Mouse (Mus musculus): ENCODE results near the gene Prmt3.

Prmt3 gene

DNA sequence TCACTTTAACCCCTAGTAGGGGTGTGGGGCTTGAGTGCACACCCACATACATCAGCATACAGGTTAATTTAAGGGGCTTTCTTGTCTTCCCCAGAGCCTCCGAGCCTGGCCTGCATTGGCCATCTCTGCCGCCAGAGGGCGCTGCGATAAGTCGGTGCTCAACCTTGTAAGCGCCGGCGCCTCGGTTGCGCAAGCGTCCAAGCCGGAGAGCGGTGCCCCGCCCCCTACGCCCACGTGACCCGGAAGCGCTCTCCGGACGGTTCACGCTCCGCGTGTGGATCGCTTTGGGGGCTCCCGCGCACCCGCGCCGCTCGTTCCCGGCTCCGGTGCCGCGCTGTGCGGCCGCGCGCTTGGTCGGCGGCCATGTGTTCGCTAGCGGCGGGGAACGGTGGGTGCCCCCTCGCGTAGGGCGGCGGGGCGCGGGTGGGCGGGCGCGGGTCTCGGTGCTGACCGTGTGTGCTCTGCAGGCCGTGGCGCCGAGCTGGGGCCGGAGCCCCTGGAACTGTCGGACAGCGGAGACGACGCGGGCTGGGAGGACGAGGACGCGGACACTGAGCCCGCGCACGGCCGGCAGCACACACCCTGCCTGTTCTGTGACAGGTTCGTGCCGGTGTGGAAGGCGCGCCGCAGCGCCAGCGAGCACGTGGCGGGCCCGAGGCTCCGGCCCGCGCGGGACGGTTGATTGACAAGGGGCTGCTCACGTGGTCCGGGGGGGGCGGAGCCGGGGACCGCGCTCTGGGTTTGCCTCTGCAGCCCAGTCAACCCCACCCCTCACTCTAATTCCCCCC is at the start of gene Prmt3:
Gene Prmt3 (plus strand): TSS at position 233 of the 788 bp plus-strand sequence.
- peak; percentile 98 for DNase-seq (ENCODE audit: low read depth, low spot score)

DNA sequence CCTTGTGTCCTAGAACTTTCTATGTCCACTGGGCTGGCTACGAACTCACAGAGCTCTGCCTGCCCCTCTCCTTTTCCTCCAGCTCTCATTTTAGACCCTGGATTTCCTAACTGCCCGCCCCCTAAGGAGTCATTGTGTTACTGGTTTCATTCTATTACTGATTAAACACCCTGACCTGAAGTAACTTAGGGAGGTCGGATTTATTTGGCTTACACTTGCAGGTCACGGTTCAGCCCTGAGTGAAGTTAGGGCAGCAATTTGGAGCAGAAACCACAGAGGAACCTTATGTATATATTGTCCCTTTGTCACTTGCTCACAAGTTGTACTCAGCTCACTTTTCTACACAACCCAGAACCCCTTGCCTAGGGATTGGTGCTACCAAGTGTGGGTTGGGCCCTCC is 43.8 kb upstream of the Prmt3 start:
- no peak for DNase-seq (ENCODE audit: low read depth, low spot score)

DNA sequence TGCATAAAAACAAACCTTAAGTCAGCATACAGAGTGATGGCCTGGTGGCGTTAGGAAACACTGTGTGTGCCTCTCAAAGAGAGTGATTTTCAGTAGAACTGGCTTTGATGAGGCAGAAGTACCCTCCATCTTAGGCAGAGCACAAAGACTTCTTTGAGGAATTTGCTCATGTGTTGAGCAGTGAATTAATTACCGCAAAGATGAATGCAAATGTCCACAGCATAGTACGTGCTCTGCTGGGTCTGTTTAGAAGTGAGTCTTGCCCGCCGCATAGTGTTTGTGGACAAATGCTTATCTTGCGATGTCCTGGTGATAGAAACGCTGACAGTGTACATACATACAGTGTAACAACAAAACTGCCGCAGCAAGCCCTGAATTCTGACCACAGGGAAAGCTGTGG is 38.7 kb upstream of the Prmt3 start:
- no peak for DNase-seq (ENCODE audit: low read depth, low spot score)

DNA sequence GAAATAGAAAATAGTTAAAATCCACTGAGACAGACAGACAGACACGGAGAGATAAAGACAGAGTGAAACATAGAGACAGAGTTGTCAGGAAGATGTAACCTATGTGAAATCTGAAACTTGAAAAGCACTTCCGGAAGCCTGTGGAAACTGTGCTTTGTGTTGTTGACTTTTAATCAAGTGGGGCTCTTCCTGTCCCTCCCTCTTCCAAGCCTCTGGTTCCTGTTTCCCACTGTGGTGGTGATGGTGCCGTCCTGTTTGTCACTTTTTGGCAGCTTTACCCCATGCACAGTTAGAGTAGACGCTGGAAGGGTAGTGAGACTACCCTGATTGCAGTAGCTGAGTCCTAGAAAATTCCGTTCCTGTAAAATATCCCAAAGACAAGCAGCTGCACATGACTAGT is 36.7 kb upstream of the Prmt3 start:
- no peak for DNase-seq (ENCODE audit: low read depth, low spot score)

DNA sequence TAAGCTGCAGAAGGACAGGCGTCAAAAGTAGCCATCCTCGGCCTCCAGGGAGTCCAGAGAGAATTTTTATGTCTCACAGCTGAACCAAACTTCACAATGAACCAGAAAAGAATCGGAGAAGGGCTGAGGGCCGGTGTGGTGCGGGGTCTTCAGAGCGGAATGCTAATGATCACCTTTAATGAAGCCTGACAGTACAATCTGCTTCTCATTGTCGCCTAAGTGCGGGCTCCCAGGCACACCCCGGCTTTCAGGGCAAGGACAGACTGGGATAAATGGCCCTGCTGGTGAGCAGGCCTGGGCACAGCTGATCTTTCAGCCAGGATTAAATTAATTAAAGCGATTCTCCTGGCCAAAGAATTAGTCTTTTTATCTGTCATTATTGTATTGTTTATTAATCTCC is 36.2 kb upstream of the Prmt3 start:
- no peak for DNase-seq (ENCODE audit: low read depth, low spot score)

DNA sequence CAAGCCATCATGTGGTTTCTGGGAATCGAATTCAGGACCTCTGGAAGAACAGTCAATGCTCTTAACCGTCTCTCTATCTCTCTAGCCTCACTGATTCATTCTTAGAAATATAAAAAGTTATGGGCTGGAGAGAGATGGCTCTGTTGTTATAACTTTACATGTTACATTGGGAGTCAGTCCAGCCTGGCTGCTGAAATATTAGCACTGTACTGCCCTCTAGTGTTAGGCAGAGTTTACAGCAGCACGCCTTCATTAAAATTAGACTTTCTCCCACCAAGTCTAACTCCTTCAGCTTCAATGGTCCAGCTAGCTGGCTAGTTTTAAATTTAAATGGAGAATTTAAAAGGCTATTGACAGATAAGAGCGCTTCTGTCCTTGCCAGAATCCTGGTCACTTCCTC is 27.0 kb upstream of the Prmt3 start:
- DNase-seq (ENCODE audit: low read depth, low spot score): peak; percentile 34

DNA sequence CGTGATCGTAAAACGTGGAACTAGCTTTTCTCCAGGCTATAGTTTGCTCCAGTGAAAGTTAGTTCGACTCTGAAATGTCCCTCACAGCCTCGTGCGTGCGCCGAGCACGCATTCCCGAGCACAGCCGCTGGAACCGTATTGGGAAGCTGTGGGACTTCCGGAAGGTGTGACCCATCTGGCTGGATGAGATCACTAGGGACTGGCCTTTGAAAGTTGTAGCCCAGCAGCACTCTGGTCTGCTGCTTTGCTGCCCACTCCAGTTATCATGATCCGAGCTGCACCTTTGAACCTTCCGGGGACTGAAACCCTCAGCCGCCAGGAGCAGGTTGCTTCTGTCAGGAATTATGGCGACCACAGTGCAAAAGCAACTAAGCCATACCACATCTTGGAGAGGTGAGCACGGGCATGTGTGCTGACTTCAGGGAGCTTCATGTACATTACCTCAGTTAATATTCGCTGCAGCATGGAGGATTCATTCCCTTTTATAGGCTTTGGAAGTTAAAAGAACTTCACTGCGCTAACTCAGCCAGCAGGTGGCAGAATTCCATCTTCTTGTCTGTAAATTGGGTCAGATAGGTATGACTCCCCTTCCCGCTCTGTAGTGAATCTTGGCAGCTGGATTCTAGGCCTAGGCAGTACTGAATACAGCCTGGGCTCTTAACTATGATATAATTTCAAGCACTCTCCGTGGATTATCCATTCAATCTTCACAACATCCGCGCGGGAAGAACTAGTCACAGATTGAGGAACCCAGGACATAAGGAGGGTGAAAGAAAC is 25.2 kb upstream of the Prmt3 start:
- DNase-seq (ENCODE audit: low read depth, low spot score): peak; percentile 48

DNA sequence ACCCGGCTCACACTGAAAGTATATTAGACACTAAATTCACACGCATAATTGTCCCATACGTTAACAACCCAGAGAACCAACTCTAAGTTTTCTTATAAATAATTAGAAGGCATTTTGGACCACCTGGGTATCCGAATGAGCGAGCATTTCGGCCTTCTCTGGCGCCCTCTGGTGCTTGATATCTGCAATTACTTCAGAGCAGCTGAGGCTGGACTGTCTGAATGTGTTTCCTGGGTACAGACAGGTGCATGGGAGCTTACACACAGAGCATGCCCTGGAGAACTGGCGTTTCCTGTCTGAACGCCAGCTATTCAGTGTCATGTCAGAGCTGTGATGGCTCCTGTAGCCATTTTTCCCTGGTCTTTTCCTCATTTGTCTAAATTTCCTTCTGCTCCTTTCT is 23.4 kb upstream of the Prmt3 start:
- peak; percentile 37 for DNase-seq (ENCODE audit: low read depth, low spot score)

DNA sequence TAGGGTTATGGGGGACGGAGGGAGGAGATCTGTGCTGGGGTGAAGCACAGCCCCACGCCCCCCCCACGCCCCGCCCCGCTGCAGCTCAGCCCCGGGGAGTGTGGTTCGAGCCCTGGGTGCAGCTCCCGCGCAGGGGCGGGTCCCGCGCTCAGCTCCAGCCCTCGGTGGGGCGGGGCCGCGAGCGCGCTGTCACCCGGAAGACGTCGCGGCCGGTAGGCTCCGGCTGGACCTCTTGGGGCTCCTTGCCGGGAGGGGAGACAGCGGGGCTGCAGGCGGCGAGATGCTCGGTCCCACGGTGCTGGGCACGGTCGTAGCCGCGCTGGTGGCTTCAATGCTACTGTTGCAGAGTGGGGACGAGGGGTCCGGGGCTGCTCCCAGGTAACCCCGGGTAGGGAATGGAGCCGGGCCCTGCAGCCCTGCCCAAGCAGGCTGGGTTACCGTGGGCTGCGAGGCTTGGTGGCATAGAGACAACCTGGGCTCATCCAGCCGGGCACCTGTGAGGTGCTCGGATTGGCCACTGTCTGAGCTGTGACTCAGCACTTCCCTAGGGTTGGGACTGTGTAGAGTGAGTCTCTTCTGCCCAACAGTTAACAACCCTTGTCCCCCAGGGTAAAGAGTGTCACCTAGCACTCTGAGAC is 19.1 kb upstream of the Prmt3 start, which contains the start of gene Htatip2:
Gene Htatip2 (plus strand): TSS at position 182 of the 638 bp plus-strand sequence.
- DNase-seq (ENCODE audit: low read depth, low spot score): no peak

DNA sequence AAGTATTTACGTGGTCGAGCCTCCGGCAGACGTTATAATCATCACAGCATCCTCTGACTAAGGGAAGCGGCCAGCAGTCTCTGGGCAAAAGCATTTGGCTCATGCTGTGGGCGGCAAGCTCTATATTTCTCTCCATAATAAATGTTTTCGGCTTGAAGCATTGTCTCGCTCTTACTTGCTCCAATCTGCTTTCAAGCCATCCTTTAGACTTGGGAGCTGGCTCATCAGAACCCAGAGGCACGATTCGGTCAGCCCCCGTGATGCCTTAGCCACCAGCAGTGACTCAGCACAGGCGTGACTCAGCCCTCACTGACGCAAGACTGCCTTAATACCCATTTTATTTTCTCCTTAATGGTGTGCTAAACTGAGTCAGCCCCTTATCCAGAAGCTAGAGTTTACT is 15.5 kb upstream of the Prmt3 start:
- DNase-seq (ENCODE audit: low read depth, low spot score): no peak

DNA sequence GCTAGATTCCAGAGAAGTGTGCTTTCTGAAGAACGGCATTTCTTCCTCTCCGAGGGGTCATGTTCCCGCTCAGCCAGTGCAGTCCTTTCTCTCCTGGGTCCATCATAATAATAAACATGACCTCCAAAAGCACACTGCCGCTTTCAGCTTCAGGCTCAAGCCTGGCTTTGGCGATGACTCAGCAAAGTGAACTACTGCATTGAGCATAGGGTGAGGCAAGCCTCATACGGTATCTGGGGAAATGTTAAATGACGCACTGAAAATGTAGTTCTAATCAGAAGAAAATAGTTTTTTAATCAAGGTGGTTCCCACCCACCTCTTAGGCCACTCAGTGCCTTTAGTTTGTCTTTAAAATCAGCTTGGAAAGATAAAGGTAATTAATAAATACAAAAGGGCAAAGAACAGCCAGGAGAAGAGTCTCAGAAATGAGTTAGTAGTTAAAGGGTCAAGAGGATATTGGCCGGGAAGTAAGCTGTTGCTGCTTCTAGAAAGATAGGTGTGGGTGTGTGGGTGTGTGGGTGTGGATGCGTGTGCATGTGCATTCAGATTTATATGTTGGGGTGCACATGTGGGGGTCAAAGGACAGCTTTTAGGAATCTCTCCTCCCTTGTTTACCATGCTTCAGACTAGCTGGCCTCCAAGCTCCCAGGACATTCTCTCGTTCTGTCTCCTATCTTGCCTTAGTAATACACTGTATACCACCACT is 14.0 kb upstream of the Prmt3 start:
- DNase-seq (ENCODE audit: low read depth, low spot score): no peak

DNA sequence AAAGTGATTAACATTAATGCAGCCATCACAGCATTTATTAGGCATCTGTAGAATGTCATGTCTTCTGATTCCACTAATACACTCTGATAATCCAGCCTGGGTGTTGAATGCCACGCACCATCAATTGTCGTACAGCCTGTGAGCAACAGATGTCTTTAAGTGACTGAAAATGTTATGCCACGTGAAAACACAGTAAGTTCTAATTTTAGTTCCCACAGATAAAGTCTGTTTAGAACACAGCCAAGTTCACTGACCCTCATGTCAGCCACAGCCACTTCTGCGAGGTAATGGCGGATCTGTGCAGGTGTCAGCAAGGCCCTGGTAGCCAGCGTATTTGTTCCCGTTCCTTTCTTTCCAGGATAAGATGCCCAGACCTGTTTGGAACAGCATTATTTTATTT is 12.0 kb upstream of the Prmt3 start:
- DNase-seq (ENCODE audit: low read depth, low spot score): no peak

DNA sequence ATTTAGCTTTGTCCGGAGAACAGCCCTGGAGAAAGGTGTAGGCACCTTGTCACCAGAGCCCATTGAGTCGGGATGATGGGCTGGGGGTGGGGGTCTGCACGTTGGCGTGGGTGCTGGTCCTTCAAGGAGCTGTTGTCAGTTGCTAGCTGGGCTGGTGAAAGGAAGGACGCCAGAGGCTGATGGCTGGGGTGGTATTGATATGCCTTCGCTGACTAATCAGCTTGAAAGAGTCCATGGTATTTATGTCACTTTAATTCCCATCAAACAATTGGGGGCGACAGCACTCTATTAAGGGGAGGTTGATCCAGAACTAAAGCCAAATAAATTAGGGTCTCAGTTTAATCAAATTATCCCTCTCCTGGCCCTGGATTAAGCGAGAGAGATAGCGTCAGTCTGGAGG is 9.6 kb upstream of the Prmt3 start:
- DNase-seq (ENCODE audit: low read depth, low spot score): no peak

DNA sequence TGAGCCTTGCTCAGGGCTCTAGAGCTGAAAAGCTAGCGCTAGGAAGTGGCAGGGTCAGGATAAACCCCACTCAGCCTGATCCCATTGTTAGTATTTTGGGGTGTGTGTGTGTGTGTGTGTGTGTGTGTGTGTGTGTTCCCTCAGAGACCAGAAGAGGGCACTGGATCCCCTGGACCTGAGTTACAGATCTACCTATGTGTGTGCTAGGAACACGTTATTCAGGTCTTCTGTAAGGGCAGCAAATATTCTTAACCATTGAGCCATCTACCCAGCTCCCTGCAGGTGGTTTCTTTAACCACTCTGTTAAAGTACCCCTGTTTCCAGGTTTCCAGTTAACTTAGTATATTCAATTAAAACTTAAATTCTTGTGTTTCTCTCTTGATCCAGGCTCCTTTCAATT is 3.8 kb upstream of the Prmt3 start:
- no peak for DNase-seq (ENCODE audit: low read depth, low spot score)

DNA sequence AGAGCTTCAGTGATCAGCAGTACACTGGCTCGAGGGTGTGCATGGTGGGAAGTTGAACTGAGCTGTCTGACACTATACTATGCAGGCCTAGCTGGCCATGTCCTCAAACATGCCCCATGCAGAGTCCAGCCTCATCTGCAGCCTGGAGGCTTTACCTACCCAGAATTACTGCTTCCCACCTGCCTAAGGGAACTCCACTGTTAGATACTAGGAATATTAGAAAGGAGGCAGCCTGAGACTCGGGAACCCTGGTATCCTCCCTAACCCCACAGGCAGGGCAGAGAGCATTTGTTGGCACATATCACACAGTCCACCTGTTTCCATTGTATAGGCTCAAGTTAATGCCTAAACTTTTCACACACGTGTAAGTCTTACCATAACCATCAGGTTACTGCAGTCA is 561 bp upstream of the Prmt3 start:
- DNase-seq (ENCODE audit: low read depth, low spot score): no peak

DNA sequence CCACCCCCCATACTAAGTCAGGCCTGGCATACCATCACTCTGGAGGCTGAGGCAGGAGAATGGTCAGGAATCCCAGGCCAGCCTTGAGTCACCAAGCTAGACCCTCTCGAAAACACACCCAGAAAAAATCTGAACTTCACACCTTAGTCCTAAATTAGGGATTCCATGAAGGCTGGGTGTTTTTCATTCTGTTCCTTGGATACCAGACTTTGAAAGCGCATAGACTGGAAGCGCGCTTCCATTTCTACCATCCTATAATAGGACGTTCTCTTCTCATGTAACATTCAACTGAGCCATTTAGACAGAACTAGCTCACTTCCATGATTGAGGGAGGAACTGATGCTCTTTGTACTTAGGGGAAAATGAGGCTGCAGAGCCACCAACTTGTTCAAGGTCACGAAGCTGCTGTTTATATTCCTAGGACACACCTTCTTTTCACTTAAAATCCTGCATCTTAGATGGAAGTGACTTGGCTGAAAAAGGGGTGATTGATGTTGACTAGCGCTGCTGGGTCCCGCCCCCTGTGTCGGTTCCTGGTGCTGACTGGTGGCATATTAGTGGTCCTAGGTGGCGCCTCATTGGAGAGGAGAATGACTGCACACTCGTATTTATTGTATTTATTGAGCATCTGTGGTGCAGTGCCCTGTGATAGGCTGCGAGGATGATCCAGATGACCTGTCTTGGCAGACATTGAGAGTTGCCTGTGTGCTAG is 914 bp downstream of the Prmt3 start:
- DNase-seq (ENCODE audit: low read depth, low spot score): no peak

DNA sequence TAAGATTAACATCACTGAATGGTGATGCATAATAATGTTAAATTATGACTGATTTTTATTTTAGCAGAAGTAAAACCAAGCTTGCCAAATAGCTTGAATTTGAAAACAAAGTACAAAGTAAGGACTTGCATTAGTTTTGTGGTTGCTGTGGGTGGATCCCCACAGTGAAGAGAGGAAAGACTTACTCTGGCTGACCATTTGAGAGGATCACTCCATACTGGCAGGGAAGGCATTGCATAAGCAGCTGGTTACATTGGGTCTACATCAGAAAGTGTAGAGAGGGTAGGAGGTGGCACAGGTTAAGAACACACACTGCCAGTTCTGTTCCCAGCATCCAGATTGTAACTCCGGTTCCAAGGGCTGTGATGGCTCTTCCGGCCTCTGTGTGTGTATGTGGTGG is 4.9 kb downstream of the Prmt3 start:
- no peak for DNase-seq (ENCODE audit: low read depth, low spot score)

DNA sequence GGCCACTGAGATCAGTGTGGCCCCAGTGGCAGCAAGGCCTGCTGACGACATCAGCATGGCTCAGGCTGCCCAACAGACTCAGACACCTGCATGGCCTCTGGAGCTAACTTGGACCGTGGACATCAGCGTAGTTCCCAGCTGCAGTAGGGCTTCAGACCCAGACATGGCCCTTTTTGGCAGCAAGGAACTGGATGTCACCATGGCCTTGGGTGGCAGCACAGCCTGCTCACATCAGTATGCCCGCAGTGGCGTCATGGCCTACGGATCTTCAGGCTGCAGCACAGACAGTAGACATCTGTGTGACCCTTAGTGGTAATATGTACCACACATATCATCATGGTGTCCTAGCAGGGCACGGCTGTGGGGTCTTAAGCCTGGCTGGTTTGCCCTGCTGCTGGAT is 7.0 kb downstream of the Prmt3 start:
- DNase-seq (ENCODE audit: low read depth, low spot score): no peak

DNA sequence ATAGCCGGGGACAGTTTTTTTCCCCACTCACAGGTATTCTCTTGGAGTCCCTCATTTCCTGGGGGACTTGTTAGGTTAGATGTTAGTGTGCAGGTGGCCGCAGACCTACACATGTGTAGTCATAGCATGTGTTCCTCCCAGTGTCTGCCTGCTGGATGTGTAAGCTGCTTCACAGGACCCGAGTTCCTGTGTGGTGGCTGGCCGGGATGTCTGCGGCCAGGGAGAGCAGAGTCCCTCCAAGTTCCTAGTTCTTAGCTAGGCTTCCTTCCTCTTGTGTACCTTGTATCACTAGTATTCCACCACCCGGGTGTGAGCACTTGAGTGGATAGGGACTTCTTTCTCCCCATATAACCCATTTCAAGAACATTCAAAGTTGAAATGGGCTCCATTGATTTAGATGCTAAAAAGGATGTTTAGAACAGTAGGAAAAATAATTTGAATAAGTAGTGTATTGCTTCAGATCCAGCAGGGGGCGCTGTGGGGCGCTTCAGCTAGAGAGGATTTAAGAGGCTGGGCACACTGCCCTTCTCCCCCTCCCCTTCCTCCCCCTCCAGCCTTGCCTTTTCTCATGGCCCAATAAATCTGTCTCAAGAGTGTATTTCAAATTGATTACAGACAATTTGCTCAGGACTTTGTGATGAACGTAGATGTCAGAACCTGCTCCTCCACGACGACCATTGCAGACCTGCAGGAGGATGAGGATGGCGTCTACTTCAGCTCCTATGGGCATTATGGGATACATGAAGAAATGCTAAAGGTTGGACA is 8.7 kb downstream of the Prmt3 start:
- DNase-seq (ENCODE audit: low read depth, low spot score): peak; percentile 60

DNA sequence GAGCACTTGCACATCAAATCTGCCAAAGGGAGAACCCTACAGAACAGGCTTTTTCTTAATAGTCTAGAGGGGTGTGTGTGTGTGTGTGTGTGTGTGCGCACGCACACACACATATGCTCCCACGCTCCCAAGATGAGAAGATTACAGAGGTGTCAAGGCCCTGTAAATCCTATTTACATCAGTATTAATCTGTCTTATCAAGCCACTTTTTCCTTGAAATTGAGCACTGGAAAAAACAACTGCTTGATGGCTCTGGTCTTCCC is 9.2 kb downstream of the Prmt3 start:
- no peak for DNase-seq (ENCODE audit: low read depth, low spot score)

DNA sequence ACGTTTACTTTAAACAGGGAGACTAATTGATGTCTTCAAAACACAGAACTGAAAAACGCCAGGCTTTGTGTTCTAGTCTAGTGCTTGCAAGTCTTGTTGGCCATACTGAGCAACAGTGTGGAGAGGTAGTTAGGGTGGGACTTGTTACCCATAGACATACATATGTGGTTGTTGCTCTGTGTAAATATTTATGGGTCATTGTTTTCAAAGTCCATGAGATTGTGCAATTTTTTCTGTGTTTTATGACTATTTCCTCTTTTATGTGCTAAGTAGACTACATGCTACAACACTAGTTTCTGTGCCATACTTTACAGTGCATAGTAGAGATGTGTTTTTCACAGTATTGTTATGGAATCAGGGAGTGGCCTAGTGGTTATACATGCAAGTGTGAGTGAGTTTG is 16.2 kb downstream of the Prmt3 start:
- DNase-seq (ENCODE audit: low read depth, low spot score): no peak
